ENCODE assay signal across 9 mouse cellular contexts in the genomic region with DNA sequence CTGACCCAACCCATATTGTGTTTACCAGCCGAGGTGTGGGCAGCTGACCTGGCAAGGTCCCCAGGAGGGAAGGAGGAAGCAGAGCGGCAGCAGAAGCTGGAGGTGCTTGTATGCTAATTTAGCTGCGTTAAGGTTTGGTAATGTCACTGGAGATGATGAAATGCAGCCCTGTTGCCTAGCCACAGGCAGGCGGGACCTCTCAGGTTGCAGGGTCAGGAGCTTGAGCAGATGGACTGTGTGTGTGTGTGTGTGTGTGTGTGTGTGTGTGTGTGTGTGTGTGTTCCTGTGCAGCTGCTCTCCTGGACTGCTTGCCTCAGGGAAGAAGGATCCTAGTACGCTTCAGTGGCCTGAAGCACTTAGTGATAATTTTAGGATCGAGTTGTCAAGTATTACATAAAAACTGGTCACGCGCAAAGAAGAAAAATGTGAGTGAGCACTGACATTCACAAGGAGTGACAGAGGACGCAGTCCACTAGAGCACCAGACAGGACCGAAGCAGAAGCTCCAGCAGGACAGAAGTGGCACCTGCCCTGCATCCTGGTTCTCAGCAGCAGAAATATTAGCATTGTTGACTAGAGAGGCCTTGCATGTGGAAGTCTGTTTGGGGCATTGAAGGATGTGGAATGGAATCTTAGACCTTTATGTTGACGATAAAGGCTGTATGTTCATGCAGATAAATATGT. TPM values are rescaled to one million over a fixed set of nuclear protein-coding genes. Genes with fewer than 3 reads are reported as not detected.
A peak's percentile ranks its signal among the peaks of the same experiment; 100 is the strongest.
DNase-seq lines count a peak whose midpoint lies in the region; ATAC-seq and TF ChIP-seq lines count a peak whose summit lies in the region.
"Had no signal": no experiment of that assay in that cellular context is flagged by ENCODE, and none has a peak within 500 bp of the region (broad histone marks: within the 10 kb centered on the region; RNA-seq: fewer than 3 reads in every experiment).

No protein-coding gene starts in this region.

- H3K9ac ChIP-seq in hindbrain, embryonic 11.5 days (ENCODE audit: low read depth, low read length) = no peak overlapping the region
- no peak overlapping the region for H3K9ac ChIP-seq in midbrain, embryonic 16.5 days (ENCODE audit: low read depth, low read length)

- H3K9me3 ChIP-seq in hindbrain, embryonic 11.5 days (ENCODE audit: control insufficient read depth, low read length) = no peaks in the 10 kb centered on the region
- H3K9me3 ChIP-seq in midbrain, embryonic 16.5 days (replicated peaks; ENCODE audit: control insufficient read depth, low read length, poor library complexity, severe bottlenecking) = no peaks in the 10 kb centered on the region

- no peaks in the 10 kb centered on the region for H3K27me3 ChIP-seq in hindbrain, embryonic 11.5 days (ENCODE audit: control insufficient read depth, insufficient read depth, low read length)
- H3K27me3 ChIP-seq in midbrain, embryonic 16.5 days (ENCODE audit: control insufficient read depth, insufficient read depth, low read depth, low read length) = no peaks in the 10 kb centered on the region
- H3K27me3 ChIP-seq in thymus, adult 2 months (ENCODE audit: control insufficient read depth, insufficient read depth, low read length) = no peaks in the 10 kb centered on the region

- TF ChIP-seq CTCF in thymus, adult 2 months (IDR thresholded peaks at IDR 0.05; ENCODE audit: borderline replicate concordance, control insufficient read depth, extremely low read depth, insufficient read depth, low read length, poor library complexity) = no peak

- WGBS in hindbrain, embryonic 11.5 days = 53% methylated on average over 11 of the region's 11 CpGs
- 40% methylated on average over 11 of the region's 11 CpGs for WGBS in midbrain, embryonic 16.5 days
- 67% methylated on average over 11 of the region's 11 CpGs for WGBS in thymus, adult 2 months

- H3K27ac ChIP-seq in hindbrain, embryonic 11.5 days (ENCODE audit: low read depth, low read length) = no peak overlapping the region
- H3K27ac ChIP-seq in midbrain, embryonic 16.5 days (ENCODE audit: low read length) = no peak overlapping the region
- H3K27ac ChIP-seq in thymus, adult 2 months (ENCODE audit: control insufficient read depth, insufficient read depth, low read length) = no peak overlapping the region

- no peaks in the 10 kb centered on the region for H3K36me3 ChIP-seq in hindbrain, embryonic 11.5 days (ENCODE audit: control insufficient read depth, insufficient read depth, low read length)
- no peaks in the 10 kb centered on the region for H3K36me3 ChIP-seq in midbrain, embryonic 16.5 days (ENCODE audit: control insufficient read depth, insufficient read depth, low read length)
- 0 out of 2 replicates have a peak, but pooled peaks cover 8% of the 10 kb centered on the region for H3K36me3 ChIP-seq in thymus, adult 2 months (ENCODE audit: control insufficient read depth, insufficient read depth, low read length)

- ATAC-seq in hindbrain, embryonic 11.5 days (ENCODE audit: low FRiP score) = peak; percentile 87
- ATAC-seq in midbrain, embryonic 16.5 days = peak; percentile 58
- ATAC-seq in erythroblast, adult 5-6 weeks (replicated peaks; ENCODE audit: low FRiP score, poor library complexity, severe bottlenecking) = no peak

- H3K4me1 ChIP-seq in hindbrain, embryonic 11.5 days (replicated peaks; ENCODE audit: control insufficient read depth, insufficient read depth, low read length) = no peaks in the 10 kb centered on the region
- peaks cover 8% of the 10 kb centered on the region; the same call in 1 of the 2 replicates for H3K4me1 ChIP-seq in midbrain, embryonic 16.5 days (ENCODE audit: control insufficient read depth, insufficient read depth, low read length)
- H3K4me1 ChIP-seq in thymus, adult 2 months (replicated peaks; ENCODE audit: control insufficient read depth, insufficient read depth, low read length) = peaks cover 5% of the 10 kb centered on the region; the same call in 1 of the 2 replicates

- no peak overlapping the region for H3K4me2 ChIP-seq in hindbrain, embryonic 11.5 days (replicated peaks; ENCODE audit: low read depth, low read length)
- no peak overlapping the region for H3K4me2 ChIP-seq in midbrain, embryonic 16.5 days (ENCODE audit: low read length)

- peak; percentile 22 to 23 for DNase-seq in urinary bladder, postnatal 36 days (ENCODE audit: low spot score in 2 of 2)
- no peak for DNase-seq in urinary bladder, postnatal 4 days (ENCODE audit: low spot score in 2 of 2)
- DNase-seq in embryo, embryonic 11 days = peak; percentile 74
- peak; percentile 64 for DNase-seq in hindbrain, embryonic 11.5 days (ENCODE audit: low spot score)
- peak; percentile 23 for DNase-seq in liver
- DNase-seq in thymus, adult 2 months = no peak

- H3K4me3 ChIP-seq in hindbrain, embryonic 11.5 days (ENCODE audit: low read depth, low read length) = no peak overlapping the region
- H3K4me3 ChIP-seq in midbrain, embryonic 16.5 days (ENCODE audit: low read depth, low read length) = no peak overlapping the region
- H3K4me3 ChIP-seq in thymus, adult 2 months (ENCODE audit: control insufficient read depth, insufficient read depth, low read length) = no peak overlapping the region

- TF ChIP-seq POLR2A in thymus, adult 2 months (IDR thresholded peaks at IDR 0.05; ENCODE audit: control insufficient read depth, extremely low read depth, insufficient read depth, low read length, poor library complexity) = no peak

RNA-seq across cellular contexts. Expression of a gene that starts 14.8 kb away (rescaled TPM):
- 0.46 and 0.80 TPM in 2 replicates for polyA plus RNA-seq in hindbrain, embryonic 11.5 days (2014; fragmentation: Nextera tagmentation; extraction: Ambion mirVana)
- polyA plus RNA-seq in midbrain, embryonic 16.5 days (2015; fragmentation: Nextera tagmentation; extraction: Ambion mirVana) = 0.57 and 0.68 TPM in 2 replicates
- total RNA-seq in erythroblast, adult 5-6 weeks (2015; ENCODE audit: low replicate concordance) = not detected in 2 replicates
- not detected in 2 replicates for total RNA-seq in erythroblast, adult 5-6 weeks (2017; ENCODE audit: low replicate concordance)
- polyA plus RNA-seq in thymus, adult 2 months (2012; rRNA removed) = 3.1 and 3.4 TPM in 2 replicates
- polyA plus RNA-seq: small intestine, adult 2 months had no signal

RNA-seq across cellular contexts. Expression of a gene that starts 27.3 kb away (rescaled TPM):
- polyA plus RNA-seq in hindbrain, embryonic 11.5 days (2014; fragmentation: Nextera tagmentation; extraction: Ambion mirVana) = 27.4 and 27.8 TPM in 2 replicates
- polyA plus RNA-seq in midbrain, embryonic 16.5 days (2015; fragmentation: Nextera tagmentation; extraction: Ambion mirVana) = 12.1 and 13.8 TPM in 2 replicates
- total RNA-seq in erythroblast, adult 5-6 weeks (2015; ENCODE audit: low replicate concordance) = 58.3 and 62.8 TPM in 2 replicates
- 42.1 and 61.7 TPM in 2 replicates for total RNA-seq in erythroblast, adult 5-6 weeks (2017; ENCODE audit: low replicate concordance)
- 63.4 and 63.5 TPM in 2 replicates for polyA plus RNA-seq in thymus, adult 2 months (2012; rRNA removed)

Comparison
In these comparisons a context has a peak if more than half of its experiments do, and no peak if none do; other contexts are left out.
1. DNase-seq: peak in urinary bladder, postnatal 36 days (2 of 2), embryo, embryonic 11 days (single experiment), hindbrain, embryonic 11.5 days (single experiment) and liver (single experiment); none in urinary bladder, postnatal 4 days (0 of 2) and thymus, adult 2 months (single experiment).